Mouse (Mus musculus) cerebellum, adult 9-11 months (tissue): Measurements from ENCODE around the gene Psmb4.

Experiments used
- DNase-seq: peaks from one replicate; pipeline ENCODE4 v3.0.0; 2022

Psmb4 gene

GRCm38 (mm10) chr3:94902747-94903146, 16.0 kb upstream of the Psmb4 start:
- no peak for DNase-seq

- no peak for DNase-seq
These were observed 7.3 kb upstream of the Psmb4 start for GRCm38 (mm10) chr3:94894076-94894475.

GRCm38 (mm10) chr3:94888595-94888994, 1.8 kb upstream of the Psmb4 start:
- DNase-seq: no peak

GRCm38 (mm10) chr3:94882579-94882978, 4.2 kb downstream of the Psmb4 start:
- no peak for DNase-seq

DNA sequence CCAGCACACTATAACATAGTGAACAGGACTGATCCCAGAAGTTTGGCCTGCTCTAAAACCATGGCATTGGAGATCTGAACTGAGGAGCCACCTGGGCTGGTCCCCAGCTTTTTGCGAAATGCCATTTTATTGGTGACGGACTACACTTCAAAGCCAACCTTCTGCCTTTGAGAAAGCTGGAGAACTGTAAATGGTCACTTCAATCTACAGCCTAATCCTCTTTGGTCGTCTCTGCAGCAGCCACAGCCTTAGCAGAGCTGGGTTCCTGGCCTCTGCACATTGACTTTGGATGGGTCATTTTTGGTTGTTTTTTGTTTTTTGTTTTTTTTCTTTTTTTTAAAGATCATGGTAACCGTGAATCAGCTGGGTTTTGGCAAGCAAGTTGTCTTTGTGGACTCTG, 4.9 kb downstream of the Psmb4 start:
- no peak for DNase-seq

DNA sequence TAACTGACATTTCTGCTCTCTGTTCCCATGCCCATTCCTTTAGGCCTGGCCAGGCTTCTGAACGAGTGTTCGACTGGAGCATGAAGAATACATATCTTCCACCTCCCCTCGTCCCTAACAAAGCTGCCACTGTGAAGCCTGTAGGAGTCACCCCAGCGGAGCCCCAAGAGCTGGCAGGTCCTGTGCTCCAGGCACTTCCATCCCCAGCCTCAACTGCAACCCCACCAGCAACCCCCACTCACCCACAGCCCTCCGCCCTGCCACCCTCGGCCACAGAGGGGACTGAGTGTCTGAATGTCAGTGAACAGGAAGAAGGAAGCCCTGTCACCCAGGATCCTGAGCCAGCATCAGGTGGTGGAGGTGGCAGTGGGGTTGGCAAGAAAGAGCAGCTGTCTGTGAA, 8.1 kb downstream of the Psmb4 start:
- no peak for DNase-seq

DNA sequence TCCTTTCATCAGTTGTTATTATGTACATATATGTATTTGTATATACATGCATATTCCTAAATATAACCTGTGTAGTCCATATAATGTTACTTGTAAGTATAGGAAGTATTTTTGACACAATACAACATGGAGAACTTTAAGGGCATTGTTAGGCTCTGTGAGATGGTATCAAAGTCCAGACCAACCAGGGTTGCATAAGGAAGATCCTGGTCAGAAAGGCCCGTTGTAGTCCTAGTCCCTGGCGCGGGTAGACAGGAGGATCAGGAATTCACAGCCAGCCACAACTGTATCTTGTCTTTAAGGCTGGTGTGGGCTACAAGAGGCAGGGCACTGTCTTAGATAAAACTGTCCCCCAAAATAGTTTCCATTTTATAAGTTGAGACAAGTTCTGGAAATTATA, 17.8 kb downstream of the Psmb4 start:
- no peak for DNase-seq

GRCm38 (mm10) chr3:94859471-94859870, 27.3 kb downstream of the Psmb4 start:
- no peak for DNase-seq

DNA sequence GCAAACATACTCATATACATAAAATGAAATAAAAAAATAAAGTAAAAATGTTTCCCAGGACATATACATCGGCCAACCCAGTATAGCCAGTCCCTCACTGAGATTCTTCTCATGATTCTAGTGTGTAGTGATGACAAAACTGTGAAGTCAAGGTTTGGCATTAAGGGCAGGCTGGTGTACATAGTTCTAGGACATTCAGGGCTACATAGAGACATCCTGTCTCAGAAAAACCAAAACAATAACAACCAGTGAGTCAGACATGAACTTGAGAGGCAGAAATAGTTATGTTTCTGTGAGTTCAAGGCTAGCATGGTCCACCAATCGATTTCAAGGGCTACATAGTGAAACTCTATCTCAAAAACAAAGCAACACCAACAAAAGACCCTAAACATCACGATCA, 34.5 kb downstream of the Psmb4 start:
- DNase-seq: no peak

- DNase-seq: no peak
These were observed 35.0 kb downstream of the Psmb4 start for GRCm38 (mm10) chr3:94851731-94852130.

GRCm38 (mm10) chr3:94849338-94849737, 37.4 kb downstream of the Psmb4 start:
- peak; percentile 49 for DNase-seq

- no peak for DNase-seq
These were observed 39.4 kb downstream of the Psmb4 start for GRCm38 (mm10) chr3:94847382-94847781.

GRCm38 (mm10) chr3:94839101-94839500, 47.7 kb downstream of the Psmb4 start:
- no peak for DNase-seq

DNA sequence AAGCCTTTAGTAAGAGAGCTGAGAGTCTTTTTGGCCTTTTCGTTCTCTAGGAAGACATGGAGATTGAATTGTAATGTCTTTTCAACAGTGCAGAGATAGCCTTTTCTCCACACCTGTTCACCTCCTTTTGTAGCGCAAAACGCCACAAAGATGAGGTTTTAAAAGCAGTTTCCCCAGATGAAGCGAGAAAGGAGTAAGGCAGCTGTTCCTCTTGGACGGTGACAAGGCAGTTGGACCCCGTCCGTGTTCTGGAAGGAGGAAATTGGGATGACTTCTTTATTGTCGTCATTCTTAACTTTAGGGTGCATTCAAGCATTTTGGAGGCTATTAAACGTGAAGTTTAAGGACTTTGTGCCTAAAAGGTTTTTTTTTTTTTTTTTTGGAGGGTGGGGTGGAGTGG, 48.1 kb downstream of the Psmb4 start:
- DNase-seq: peak; percentile 49

DNA sequence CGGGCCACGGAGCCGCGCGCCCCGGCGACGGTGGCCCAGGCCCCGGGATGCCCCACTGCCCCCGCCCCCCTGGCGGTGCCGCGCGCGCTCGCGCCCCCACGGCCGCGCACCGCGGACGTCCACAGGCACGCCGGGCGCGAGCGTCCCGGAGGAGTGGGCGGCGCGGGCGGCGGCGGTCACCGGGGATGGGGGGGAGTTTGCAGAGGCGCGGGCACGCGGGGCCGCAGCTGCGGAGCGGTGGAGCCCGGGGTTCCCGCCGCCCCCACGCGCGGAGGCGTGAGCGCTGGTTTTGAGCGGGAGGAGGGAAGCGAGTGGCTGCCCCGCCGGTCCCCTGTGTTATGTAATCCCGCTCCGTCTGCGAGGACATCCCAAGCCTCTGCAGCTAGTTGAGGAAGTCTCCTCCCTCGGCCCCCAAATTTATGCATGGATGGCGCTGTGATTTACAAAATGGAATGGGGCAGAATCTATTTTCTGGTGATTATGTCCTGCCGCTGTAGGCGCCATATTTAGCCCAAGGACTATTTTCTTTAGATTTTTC, 48.7 kb downstream of the Psmb4 start:
- peak; percentile 95 for DNase-seq

DNA sequence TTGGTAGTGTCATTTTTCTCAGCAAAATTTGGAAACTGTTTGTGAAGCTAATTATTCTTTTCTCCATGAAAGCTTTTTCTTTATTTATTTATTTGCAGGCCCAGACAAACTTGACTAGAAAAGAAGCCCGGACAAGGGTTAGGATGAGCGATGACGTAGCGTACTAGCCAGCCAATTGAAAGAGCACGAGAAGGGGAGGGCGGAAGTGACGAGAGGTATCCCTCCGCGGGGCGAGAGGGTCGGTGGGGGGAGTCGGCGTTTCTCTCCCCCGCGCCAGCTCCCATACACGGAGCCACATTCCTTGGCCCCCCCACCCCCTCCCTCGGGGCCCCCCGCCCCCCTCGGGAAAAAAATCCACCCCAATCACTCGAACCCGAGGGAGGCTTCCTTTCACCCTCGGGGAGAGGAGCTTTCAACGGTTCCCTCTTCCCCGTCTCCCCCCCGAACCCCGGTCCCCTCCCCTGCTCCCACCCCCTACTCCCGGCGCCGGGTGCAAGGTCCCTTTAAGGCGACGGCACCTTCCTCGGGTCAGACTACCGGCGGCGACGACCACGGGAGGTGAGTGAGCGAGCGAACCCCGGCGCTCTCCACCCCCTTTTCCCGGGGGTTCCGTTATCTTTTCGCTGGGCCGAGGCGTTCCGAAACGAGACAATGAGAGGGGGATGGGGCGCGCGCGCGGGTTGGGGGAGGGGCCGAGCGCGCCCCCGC, 49.4 kb downstream of the Psmb4 start, which contains the start of gene Pogz:
Pogz (plus strand) TSS at position 385 of the 708 bp plus-strand sequence.
- peak; percentile 98 for DNase-seq

GRCm38 (mm10) chr3:94835396-94835795, 51.4 kb downstream of the Psmb4 start:
- no peak for DNase-seq
